Mouse (Mus musculus): Measurements from ENCODE around the gene Jak1.

The Jak1 gene

DNA sequence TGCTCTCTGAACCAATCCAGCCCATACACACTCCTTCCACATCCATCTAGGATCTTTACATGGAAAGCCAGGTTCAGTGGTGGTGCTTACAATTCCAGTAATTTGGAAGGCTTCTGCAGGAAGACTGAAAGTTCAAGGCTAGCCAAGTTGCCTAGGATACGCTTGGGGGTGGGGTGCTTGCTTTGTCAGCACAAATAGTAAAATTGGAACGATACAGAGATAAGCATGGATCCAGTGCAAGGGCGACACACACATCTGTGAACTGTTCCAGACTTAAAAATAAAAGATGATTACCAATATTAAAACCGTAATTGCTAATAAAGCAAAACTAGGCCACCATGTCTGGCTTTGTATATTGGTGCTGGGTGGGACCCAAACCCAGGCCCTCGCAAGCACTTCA lies 78.5 kb downstream of the Jak1 start:
- peak; percentile 24 to 26 for DNase-seq

DNA sequence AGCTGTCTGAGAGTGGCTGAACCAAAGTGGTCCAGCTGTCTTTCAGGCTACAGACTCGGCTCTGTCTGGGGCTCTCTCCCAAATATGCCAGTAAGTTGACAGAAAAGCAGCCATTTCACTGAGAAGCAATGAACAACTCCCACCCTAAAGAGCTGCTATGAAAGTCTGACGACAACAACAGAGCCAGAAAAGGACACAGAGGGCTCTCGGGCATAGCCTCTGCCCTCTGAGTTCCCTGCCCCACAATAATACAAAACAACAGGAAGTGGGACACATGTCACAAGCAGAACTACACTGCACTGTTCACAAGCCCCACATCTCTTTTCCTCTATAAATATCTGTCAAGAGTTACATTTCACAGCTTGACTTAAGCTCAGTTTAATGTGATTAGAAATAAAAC lies 79.9 kb downstream of the Jak1 start:
- DNase-seq: peak; percentile 34 to 43

DNA sequence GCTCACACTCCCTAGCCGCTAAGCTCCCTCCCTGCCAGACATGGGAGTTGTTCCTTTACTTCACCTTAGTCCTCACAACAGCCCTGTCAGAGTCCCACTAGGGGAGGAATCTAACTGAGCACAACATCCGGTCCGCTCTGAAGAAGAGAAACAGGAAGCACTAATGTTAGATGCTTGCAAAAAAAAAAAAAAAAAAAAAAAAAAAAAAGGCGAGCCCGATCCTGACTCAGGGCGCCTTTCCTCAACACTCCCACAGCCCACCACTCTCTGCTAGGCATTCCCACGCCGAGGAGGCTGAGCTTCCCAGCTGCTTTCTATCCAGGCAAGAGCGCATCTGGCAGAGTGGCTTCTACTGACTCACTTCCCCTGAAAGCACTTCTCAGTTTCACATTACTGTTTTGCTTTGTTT lies 82.5 kb downstream of the Jak1 start:
- peak; percentile 34 to 59 for DNase-seq

DNA sequence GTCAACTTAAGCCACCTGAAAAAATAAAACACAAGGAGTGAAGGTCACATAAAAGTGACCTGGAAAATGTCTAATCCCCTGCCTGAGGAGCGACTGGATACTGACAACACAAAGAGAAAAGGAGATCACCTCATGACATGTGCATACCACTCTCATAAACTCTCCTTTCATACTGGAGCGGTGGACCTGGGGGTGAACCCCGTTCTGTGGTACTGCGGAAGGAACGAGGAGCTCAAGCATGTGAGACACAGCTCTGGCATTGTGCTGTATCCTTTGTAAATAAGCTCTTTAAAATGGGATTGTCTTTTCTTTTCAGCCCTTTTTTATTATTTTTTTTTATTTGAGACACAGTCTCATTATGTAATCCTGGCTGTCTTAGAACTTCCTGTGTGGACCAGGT lies 84.4 kb downstream of the Jak1 start:
- DNase-seq: no peak

DNA sequence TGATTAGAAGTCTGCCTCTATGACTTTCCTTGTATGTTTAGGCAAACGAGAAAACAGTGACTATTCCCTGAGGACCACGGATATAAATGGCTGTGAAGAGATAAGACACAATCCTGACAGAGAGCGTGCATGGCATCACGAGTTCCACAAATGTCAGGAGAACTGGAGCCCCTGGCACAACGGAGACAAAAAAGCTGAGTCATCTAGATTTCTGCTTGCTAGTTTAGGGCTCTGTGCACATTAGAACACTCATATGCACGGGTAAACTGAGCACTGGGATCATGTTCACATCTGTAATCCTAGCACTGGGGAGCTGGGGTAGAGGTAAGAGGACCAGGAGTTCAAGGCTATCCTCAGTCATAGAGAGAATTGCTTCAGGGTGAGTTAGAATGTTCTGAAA lies 85.2 kb downstream of the Jak1 start:
- no peak for DNase-seq

DNA sequence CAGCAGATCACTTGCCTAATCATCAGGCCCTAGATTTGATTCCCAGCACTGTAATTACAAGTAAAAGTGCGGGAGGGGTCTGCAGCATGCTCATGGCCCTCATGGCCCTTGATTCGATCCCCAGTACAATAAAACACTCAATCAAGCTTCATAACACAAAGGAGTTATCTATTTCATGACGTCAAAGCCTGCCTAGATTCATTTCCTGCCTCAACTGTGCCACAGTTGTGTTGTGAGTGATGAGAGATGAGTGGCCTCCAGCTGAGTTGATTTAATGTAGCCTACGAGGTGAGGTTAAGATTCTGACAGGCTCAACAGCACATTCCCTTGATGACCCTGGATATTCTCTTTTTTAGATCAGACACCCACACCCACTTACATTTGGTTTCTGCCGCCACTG lies 86.0 kb downstream of the Jak1 start:
- no peak for DNase-seq

DNA sequence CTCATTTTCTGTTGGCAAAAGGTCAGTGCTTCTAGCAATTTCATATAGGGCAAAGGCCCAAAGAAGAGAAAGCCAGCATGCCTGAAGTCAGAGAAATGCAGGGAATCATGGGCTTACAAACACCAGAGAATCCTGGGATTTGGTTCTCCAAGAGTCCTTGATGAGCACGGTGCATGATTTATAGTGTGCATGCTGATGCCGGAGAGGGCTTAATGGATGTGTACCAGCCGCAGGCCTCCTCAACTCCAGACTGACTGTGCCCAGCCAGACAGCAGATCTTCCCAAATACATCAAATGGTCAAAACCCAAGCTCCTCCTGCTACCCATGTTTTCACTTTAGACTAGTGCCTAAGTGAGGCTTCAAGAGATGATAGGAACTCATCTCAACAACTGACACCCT lies 87.3 kb downstream of the Jak1 start:
- DNase-seq: no peak

DNA sequence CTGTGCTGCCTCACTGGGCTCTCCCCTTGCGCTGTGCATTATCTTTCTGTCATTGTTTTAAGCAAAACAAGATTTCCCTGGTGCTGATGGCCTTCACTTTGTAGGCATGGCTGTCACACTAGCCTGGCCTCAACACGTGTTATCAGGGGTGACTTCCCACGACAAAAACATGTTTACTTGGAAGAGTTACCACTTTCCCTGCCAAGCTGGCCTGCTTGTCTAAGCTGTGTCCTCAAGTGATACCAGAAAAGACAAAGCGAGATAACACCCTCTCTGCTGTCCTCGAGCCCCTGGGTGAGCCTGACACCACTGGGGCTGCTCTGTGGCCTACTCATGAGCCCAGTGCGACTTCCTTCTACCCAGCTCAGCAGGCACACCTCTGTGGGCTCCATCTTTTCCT lies 89.0 kb downstream of the Jak1 start:
- no peak for DNase-seq

DNA sequence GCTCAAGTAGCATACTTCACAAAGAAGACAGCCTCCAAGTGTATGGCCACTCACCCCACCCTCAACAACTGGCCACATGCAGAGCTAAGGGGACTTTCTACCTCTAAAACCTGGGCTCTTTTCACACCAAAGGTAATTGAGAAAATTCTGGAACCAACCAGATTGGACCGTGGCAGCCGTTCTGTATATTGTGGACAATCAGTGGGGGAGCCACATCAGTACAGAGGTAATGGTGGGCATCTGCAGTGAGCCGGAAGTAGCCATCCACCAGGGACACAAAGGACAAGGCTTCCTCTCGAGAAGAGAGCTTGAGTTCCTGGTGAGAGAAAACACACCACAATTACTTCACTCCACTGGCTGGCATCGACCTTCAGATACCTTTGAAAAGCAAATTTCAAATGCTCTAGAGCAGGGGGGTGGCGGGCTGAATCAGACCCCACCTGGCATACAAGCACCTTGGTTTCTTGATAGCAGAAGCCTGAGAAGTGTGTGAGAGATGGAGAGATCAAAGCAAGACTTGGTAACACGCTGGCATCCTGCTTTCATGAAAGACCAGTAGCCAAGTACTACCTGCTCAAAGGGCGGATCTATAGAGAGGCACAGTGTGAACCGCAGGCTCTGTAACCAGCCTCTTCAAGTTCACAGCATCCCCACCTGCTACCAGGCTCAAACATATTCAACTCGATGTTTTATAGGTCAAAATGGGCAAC lies 90.0 kb downstream of the Jak1 start:
- DNase-seq: no peak

DNA sequence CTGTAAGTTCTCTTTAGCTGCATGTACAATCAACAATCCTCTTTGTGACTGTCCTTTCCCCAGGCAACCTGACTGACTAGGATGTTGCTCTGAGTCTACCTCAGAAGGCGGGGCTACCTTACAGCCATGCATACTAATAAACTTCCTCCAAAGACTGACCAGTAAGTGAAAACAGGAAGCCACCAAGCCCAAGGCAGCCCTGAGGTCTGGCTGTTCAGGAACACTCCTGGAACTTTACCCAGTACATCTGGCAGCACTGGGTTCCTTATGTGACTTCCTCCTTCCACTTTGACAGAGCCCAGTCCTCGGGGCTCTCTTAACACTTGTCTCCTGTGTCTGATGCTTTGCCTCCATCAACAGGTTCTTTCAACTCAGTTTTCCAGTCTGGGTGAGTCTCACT lies 92.3 kb downstream of the Jak1 start:
- peak in 1 of 2 experiments; percentile 37 for DNase-seq

DNA sequence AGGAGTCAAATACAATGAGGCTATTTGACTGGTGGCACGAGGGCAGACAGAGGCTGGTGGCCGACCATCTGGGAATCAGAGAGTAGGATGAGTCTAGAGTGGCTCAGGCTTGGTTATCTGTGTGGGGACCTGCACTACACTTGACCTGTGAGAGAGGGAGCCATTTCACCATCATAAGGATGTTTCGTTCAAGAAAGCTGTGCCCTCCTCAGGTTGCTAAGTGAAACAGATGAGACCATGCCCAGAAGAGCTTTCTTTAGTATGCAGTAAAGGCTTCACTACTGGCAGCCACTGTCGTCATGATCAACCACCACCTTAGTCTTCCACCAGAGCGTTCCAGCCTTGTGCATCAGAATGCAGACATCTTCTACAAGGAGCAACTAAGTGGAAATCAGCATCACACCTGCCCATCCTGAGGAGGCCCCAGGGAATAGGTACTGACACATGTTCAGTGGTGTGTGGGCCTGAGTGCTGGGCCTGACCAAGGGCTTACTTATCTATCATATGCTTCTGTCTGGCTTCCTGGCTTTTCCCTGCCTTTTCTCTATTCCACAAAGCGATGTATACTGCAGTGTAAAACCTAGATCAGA lies 96.8 kb downstream of the Jak1 start:
- DNase-seq: peak; percentile 67 to 70

DNA sequence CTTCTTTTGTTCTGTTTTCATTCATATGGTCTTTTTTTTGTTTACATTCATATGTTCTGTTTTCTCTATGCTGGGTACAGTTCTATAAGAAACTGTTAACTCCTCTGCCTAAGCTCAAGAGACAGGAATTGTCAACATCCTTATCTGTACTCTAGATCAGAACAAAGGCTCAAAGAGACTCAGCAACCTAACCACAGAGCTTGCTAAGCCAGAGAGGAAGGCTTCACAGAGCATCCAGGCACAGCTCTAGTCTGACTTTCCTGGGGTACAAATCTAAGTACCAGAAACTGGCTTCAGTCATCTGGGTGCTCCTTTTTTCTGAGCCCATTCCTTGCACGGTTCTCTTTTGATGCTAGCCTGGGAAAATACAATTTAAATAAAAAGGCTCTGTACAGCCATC lies 97.3 kb downstream of the Jak1 start:
- DNase-seq: no peak

DNA sequence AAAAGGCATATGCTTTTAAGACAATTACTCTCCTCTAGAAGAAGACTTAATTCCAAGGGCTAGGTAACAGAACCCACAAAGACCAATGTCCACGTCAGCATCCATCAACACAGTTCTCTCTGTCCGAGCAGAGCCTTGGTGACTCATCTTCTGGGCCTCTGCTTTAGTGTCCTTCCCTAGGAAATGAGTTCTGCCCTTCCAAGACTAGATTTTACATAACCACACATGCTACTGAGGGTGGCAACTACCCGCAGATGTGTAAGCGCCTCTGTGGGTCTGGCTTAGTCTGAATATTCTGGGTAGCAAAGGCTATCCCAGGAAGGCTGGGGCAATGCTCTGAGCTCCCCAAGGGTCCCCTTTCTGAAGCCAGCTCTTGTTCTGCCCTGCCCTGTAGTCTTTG lies 99.3 kb downstream of the Jak1 start:
- DNase-seq: no peak

DNA sequence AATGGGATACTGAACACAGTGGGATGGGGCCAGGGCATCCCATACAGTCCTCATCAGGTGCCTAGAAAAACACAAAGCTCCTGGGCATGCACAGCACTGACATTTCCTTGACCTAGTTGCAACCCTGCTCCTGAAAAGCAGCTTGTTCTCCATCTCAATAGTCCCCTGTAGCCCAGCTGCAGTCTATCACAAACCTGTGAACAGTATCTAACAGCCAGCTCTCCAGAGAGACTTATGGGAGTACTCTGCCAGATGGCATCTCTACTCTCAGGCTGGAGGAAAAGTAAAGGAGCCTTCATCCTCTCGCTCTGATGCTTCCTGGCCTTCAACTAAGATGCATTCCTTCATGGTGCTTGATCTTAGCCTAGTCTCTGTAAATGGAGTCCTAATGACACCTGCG lies 100.4 kb downstream of the Jak1 start:
- no peak for DNase-seq

DNA sequence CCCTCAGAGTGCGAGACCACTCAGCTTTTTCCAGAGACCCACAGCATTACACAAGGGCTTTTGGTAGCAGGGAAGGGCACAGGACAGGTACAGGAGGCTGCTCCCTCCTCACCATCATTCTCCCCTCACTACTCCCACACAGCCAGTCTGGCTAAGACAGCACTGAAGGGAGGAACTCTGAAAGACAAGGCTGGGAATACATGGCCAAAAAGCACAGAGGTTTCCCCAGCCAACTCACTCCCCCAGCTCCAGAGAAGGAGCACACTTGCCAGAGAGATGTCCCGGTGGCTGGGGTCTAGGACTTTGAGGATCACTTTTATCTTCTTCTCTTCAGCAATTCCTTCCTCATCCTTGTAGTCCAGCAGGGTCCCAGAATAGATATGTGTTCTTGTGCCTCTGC lies 100.9 kb downstream of the Jak1 start:
- no peak for DNase-seq

DNA sequence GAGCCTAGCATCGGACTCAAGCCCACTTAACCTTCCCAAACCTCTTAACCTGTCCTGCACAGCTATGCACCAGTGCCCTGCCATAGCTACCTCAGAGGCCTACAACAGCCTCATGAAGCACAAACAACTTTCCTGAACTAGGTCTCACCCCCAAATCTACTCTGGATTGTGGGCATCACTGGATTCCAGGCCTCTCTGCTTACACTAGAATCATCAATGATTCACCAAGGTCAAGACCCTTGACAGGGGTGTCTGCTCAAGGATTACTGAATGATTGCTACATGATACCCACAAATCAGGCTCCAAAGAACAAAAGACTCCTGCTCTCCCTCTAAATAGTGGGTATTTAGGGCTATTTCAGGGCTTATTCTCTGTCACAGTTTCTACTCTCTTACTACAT lies 104.3 kb downstream of the Jak1 start:
- no peak for DNase-seq

DNA sequence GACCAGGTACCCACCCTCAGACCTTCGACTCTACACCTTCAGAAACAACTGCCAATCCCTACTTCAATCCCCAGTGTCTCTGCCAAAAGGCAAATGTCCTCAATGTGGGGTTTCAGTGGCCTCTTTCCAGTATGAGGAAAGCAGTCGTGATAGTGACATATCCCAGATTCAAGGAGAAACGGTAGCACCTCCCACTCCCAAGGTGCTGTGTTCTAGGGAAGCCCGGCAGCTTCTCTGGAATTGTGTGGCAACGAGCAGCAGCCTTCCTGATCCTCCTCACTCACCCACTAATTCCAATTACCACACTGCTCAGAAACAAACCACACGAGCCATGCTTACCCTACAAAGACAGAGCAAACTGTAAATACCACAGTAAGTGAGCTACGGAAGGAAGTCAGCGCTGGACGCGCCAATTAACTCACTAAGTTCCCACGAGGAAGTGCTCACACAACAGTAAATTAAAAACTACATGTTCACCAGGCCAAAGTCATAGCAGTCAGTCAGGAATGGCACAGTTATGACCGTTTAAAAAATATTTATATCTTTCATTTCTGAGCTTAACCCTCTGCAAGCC lies 105.8 kb downstream of the Jak1 start:
- no peak for DNase-seq

DNA sequence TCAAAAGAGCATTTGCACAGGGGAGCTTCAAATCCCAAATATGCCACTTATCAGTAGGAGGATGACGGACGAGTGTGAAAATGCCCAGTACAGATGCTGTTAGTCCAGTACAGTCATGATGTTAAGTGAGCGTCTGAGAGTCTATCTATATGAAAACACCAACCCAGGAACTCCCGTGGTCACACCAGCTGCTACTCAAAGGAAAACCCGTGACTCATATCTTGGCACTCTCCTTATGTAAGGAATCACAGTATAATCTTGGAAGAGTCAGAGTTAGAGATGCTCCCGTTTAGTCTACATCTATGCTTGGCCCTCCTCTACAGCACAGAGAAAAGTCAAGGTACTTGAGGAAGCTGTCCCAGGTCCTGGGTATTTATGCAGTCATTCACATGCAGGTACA lies 106.8 kb downstream of the Jak1 start:
- no peak for DNase-seq

DNA sequence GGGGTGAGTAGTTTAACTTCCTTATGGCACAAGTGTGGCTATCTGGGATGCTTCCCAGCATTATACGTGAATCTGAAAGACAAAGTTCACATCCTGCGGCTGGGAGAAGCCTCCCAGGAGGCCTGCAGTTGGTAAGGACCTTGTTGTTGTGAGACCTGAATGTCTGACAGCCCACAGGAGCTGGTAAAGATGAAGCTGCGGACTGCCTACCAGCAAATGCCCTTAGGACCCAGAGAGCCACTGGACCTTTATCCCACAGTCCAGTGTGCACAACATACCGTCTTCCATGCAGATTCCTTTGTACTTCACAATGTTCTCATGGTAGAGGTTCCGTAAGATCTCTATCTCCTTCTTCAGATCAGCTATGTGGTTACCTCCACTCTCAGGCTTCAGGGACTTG lies 107.6 kb downstream of the Jak1 start:
- DNase-seq: peak; percentile 61 to 69

DNA sequence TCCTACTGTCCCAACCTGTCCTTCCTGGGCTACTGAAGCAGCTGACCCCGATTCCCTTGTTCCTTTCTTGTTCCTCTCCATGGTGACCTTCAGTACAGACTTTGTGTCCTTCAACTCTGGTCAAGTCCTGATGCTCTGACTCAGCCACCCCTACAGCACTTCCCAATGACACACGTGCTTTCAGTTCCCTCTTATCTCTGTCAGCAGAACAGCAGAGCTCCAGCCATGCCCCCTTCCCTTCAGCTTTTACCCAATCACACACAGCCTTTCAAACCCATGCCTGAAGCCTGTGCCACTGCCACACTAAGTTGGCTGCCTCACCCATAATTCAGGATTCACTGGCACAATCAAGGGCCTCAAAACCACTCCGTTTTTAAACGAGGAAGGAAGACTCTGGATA lies 109.5 kb downstream of the Jak1 start:
- no peak for DNase-seq

DNA sequence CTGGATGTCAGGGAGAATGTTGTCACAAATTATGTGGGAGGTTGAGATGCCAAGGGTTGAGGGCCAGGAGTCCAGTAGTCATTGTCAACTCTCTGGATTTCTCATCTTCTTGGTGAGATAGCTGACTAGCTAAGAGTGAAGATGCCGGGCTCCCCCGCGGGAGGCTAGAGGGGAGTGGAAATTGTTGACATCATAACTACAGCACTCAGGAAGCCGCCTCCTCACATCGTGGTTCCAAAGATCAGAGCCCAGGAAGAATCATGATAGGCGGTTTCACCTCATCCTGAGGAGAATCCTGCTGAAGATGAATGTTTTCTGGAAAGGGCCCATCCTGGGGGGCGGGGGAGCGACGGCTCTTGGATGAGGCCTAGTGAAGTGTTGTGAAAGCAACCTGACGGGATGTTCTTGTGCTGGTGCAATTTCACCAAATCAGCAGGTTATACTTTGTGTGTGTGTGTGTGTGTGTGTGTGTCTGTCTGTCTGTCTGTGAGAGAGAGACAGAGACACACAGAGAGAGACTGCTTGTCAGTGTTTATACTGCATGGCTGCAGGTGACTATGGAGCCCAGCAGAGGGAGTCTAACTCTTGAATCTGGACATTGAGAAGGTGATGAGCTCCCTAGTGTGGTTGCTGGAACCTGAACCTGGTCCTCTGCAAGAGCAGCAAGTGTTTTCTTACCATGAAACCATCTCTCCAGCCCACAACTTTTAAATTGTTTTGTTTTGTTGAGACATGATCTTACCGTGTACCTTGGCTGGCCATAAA lies 118.0 kb downstream of the Jak1 start:
- DNase-seq: peak in 1 of 2 experiments; percentile 25

DNA sequence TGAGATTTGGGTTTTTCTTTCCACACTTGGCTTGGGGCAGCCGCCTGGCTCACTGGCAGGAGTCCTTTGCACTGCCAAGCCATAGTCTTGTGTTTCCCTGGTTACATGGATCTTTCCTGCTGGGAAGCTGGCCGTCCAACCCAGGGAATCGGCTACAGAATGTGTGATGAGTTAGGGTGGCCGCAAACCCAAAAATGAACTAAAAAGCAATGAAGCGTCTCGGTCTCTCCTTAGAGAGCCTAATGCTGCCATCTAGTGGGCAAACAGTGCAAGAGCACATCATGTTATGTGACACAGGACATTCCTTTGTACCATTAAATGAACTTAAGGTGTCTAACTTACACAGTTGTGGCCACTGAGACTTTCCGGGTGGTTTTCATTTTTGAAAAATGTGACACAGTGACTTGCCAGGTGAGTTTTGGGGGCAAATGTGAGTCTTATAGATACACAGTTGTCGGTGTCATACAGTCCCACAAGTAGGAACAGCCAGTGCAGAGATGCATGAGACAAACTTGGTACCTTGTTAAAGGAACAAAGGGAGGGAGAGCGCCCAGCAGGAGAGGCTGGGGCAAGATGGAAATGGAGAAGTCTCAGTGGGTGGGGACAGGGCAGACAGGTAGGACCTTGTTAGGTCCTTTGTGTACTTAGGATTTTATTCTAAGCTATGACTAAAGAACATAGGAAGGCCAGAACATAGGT lies 118.9 kb downstream of the Jak1 start:
- DNase-seq: peak; percentile 61 to 79

DNA sequence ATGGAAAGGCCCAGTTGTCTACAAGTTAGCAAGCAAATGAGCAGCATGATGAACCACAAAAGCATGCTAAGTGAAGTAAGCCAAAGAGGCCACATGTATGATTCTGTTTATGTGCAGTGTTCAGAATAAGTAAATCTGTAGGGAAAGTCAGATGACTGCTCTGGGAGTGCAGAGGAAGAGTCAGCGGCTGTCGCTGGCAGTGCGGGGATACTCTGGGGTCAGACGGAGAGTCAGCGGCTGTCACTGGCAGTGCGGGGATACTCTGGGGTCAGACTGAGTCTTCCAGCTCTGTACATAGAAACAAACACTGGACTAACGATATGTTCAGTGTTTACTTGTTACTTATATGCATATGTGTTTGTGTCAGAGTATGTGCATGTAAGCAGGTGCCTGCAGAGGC lies 120.3 kb downstream of the Jak1 start:
- DNase-seq: no peak

Data from kidney, postnatal 36 days (tissue).